Mouse (Mus musculus): ENCODE data around the gene Cnot2. TPM values are rescaled to one million over a fixed set of nuclear protein-coding genes. Genes with fewer than 3 reads are reported as not detected.

Cnot2 gene
- polyA plus RNA-seq, 1 experiment, result 22.0 TPM

GRCm38 (mm10) chr10:116481917-116482316, 99.4 kb downstream of the Cnot2 start:
- no peaks in the 10 kb centered on the region for H3K79me3 ChIP-seq (ENCODE audit: low read depth)
- H3K36me3 ChIP-seq (ENCODE audit: control insufficient read depth, insufficient read depth), result peaks cover 45% of the 10 kb centered on the region
- no peak overlapping the region for H3ac ChIP-seq (ENCODE audit: control insufficient read depth, insufficient read length, low read depth)
- no peaks in the 10 kb centered on the region for H3K79me2 ChIP-seq (ENCODE audit: control insufficient read depth, insufficient read depth)
- TF ChIP-seq CTCF (IDR thresholded peaks at IDR 0.05; ENCODE audit: control insufficient read depth, insufficient read depth, insufficient read length) (no peak), USF1 (IDR thresholded peaks at IDR 0.05; ENCODE audit: low read depth) (no peak), MYOD1 (IDR thresholded peaks at IDR 0.05; ENCODE audit: control insufficient read depth, insufficient read length, low read depth) (no peak), MAX (IDR thresholded peaks at IDR 0.05) (no peak), MYOG (IDR thresholded peaks at IDR 0.05; ENCODE audit: control insufficient read depth, extremely low read depth, insufficient read length) (no peak), FOSL1 (IDR thresholded peaks at IDR 0.05; ENCODE audit: insufficient read depth, low read length, poor library complexity, severe bottlenecking) (no peak)
- no peaks in the 10 kb centered on the region for H3K27me3 ChIP-seq (ENCODE audit: control insufficient read depth, insufficient read depth, insufficient read length)
- no peak overlapping the region for H3K4me3 ChIP-seq (ENCODE audit: insufficient read depth, poor library complexity, severe bottlenecking)

DNA sequence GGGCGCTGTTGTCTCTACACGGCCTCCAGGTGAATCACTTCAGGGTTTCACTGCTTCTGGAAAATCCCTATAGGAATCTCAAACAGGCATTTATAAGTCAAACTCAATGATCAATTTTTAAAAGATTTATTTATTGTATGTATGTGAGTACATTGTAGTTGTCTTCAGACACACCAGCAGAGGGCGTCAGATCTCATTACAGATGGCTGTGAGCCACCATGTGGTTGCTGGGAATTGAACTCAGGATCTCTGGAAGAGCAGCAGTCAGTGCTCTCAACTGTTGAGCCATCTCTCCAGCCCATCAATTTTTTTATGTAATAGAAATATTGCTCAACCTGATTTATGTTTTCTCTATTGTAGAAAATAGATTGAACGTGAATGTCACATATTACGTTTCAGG, 100.3 kb downstream of the Cnot2 start:
- H3ac ChIP-seq (ENCODE audit: control insufficient read depth, insufficient read length, low read depth), result no peak overlapping the region
- no peaks in the 10 kb centered on the region for H3K79me3 ChIP-seq (ENCODE audit: low read depth)
- H3K79me2 ChIP-seq (ENCODE audit: control insufficient read depth, insufficient read depth), result no peaks in the 10 kb centered on the region
- TF ChIP-seq USF1 (IDR thresholded peaks at IDR 0.05; ENCODE audit: low read depth) (no peak), MYOG (IDR thresholded peaks at IDR 0.05; ENCODE audit: control insufficient read depth, extremely low read depth, insufficient read length) (no peak), CTCF (IDR thresholded peaks at IDR 0.05; ENCODE audit: control insufficient read depth, insufficient read depth, insufficient read length) (no peak), CEBPB (IDR thresholded peaks at IDR 0.05; ENCODE audit: low read depth) (no peak), MAX (IDR thresholded peaks at IDR 0.05) (no peak), MYOD1 (IDR thresholded peaks at IDR 0.05; ENCODE audit: control insufficient read depth, insufficient read length, low read depth) (no peak), FOSL1 (IDR thresholded peaks at IDR 0.05; ENCODE audit: insufficient read depth, low read length, poor library complexity, severe bottlenecking) (no peak)
- no peak overlapping the region for H3K4me3 ChIP-seq (ENCODE audit: insufficient read depth, poor library complexity, severe bottlenecking)
- H3K27me3 ChIP-seq (ENCODE audit: control insufficient read depth, insufficient read depth, insufficient read length), result no peaks in the 10 kb centered on the region
- peaks cover 35% of the 10 kb centered on the region for H3K36me3 ChIP-seq (ENCODE audit: control insufficient read depth, insufficient read depth)

- Histone ChIP-seq H3K79me3 (ENCODE audit: low read depth) (no peaks in the 10 kb centered on the region), H3K79me2 (ENCODE audit: control insufficient read depth, insufficient read depth) (no peaks in the 10 kb centered on the region), H3K27me3 (ENCODE audit: control insufficient read depth, insufficient read depth, insufficient read length) (no peaks in the 10 kb centered on the region), H3K4me3 (ENCODE audit: insufficient read depth, poor library complexity, severe bottlenecking) (no peak overlapping the region), H3K36me3 (ENCODE audit: control insufficient read depth, insufficient read depth) (no peaks in the 10 kb centered on the region), H3ac (ENCODE audit: control insufficient read depth, insufficient read length, low read depth) (no peak overlapping the region)
- TF ChIP-seq MYOD1 (IDR thresholded peaks at IDR 0.05; ENCODE audit: control insufficient read depth, insufficient read length, low read depth) (no peak), MYOG (IDR thresholded peaks at IDR 0.05; ENCODE audit: control insufficient read depth, extremely low read depth, insufficient read length) (no peak), CTCF (IDR thresholded peaks at IDR 0.05; ENCODE audit: control insufficient read depth, insufficient read depth, insufficient read length) (no peak), MAX (IDR thresholded peaks at IDR 0.05) (no peak), CEBPB (IDR thresholded peaks at IDR 0.05; ENCODE audit: low read depth) (no peak), FOSL1 (IDR thresholded peaks at IDR 0.05; ENCODE audit: insufficient read depth, low read length, poor library complexity, severe bottlenecking) (no peak), USF1 (IDR thresholded peaks at IDR 0.05; ENCODE audit: low read depth) (no peak)
Observed at GRCm38 (mm10) chr10:116476559-116476958, 104.8 kb downstream of the Cnot2 start.

- TF ChIP-seq MYOG (IDR thresholded peaks at IDR 0.05; ENCODE audit: control insufficient read depth, extremely low read depth, insufficient read length) (no peak), MAX (IDR thresholded peaks at IDR 0.05) (no peak), CEBPB (IDR thresholded peaks at IDR 0.05; ENCODE audit: low read depth) (no peak), CTCF (IDR thresholded peaks at IDR 0.05; ENCODE audit: control insufficient read depth, insufficient read depth, insufficient read length) (no peak), USF1 (IDR thresholded peaks at IDR 0.05; ENCODE audit: low read depth) (no peak), FOSL1 (IDR thresholded peaks at IDR 0.05; ENCODE audit: insufficient read depth, low read length, poor library complexity, severe bottlenecking) (no peak), MYOD1 (IDR thresholded peaks at IDR 0.05; ENCODE audit: control insufficient read depth, insufficient read length, low read depth) (no peak)
- Histone ChIP-seq H3K79me2 (ENCODE audit: control insufficient read depth, insufficient read depth) (no peaks in the 10 kb centered on the region), H3ac (ENCODE audit: control insufficient read depth, insufficient read length, low read depth) (no peak overlapping the region), H3K27me3 (ENCODE audit: control insufficient read depth, insufficient read depth, insufficient read length) (no peaks in the 10 kb centered on the region), H3K79me3 (ENCODE audit: low read depth) (no peaks in the 10 kb centered on the region), H3K4me3 (ENCODE audit: insufficient read depth, poor library complexity, severe bottlenecking) (no peak overlapping the region), H3K36me3 (ENCODE audit: control insufficient read depth, insufficient read depth) (no peaks in the 10 kb centered on the region)
Observed at GRCm38 (mm10) chr10:116475725-116476124, 105.6 kb downstream of the Cnot2 start.

DNA sequence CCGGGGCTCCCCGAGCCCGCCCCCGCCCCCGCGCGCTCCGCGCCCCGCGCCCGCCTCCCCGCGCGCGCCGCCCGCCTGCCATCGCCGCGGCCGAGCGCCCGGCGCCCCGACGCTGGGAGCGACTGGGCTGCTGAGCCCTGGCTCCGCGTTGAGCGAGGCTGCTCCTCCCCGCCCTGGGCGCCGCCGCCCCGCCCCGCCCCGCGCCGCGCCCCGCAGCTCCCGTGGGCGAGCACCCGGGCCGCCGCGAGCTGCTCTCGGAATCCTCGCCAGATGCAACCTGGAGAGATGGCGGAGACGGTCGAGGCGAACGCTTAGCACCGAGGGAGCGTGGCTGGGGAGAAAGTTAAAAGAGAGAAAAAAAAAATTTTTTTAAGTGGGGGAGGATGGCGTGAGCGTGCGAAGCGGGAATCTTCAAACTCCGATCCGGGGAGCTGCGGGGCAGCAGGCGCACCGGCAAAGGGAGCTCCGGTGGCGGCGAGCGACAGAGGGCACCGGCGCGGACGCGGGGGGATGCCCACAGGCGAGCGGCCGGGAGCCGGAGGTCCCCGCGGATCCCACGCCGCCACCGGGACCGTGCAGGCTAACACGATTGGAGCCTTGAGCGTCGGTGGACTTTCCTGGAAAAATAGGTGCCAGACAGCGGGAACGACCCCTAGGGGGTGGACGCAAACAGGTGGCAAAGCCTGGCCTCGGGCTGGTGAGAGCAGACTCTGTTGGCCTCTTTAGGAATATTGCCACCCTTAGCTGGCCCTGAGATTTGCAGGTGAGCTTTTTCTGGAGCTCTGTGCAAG, 107.4 kb downstream of the Cnot2 start, which contains the start of gene Kcnmb4:
Kcnmb4 (minus strand) TSS at position 120 of the 791 bp plus-strand sequence.
- Histone ChIP-seq H3K36me3 (ENCODE audit: control insufficient read depth, insufficient read depth) (no peaks in the 10 kb centered on the region), H3ac (ENCODE audit: control insufficient read depth, insufficient read length, low read depth) (peak within 1 kb of the TSS; percentile 67), H3K4me3 (ENCODE audit: insufficient read depth, poor library complexity, severe bottlenecking) (peak within 1 kb of the TSS; percentile 36), H3K27me3 (ENCODE audit: control insufficient read depth, insufficient read depth, insufficient read length) (no peaks in the 10 kb centered on the region), H3K79me3 (ENCODE audit: low read depth) (no peaks in the 10 kb centered on the region), H3K79me2 (ENCODE audit: control insufficient read depth, insufficient read depth) (no peaks in the 10 kb centered on the region)
- no peak for TF ChIP-seq CTCF (IDR thresholded peaks at IDR 0.05; ENCODE audit: control insufficient read depth, insufficient read depth, insufficient read length)
- TF ChIP-seq FOSL1 (IDR thresholded peaks at IDR 0.05; ENCODE audit: insufficient read depth, low read length, poor library complexity, severe bottlenecking), result no peak
- no peak for TF ChIP-seq USF1 (IDR thresholded peaks at IDR 0.05; ENCODE audit: low read depth)
- no peak for TF ChIP-seq MYOG (IDR thresholded peaks at IDR 0.05; ENCODE audit: control insufficient read depth, extremely low read depth, insufficient read length)
- no peak for TF ChIP-seq MAX (IDR thresholded peaks at IDR 0.05)
- TF ChIP-seq CEBPB (IDR thresholded peaks at IDR 0.05; ENCODE audit: low read depth), result no peak
- TF ChIP-seq MYOD1 (IDR thresholded peaks at IDR 0.05; ENCODE audit: control insufficient read depth, insufficient read length, low read depth), result no peak

Measured in C2C12 (cell line).